8 mouse cellular contexts compared by ENCODE assay signal in the genomic region with DNA sequence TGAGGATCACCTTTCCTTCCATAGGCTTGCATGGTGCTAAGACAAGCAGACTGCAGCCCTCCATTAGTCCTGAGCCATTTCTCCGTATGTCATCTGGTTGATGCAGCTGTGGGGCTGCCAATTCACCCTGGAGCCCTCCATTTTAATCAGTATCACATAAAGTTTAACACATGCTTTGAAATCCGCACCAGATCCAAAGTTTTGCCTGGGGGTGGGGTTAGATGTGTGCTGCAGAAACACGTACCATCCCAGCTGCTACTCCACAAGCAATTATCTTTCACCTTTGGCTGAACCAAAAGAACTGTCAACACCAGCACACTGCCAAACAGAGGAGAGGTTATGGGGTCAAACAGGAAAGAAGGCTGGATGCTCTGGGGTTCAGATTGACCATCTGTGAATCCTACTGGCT.
A peak's percentile ranks its signal among the peaks of the same experiment; 100 is the strongest.
DNase-seq lines count a peak whose midpoint lies in the region; ATAC-seq and TF ChIP-seq lines count a peak whose summit lies in the region.

No protein-coding gene starts in this region.

- no peak for ATAC-seq in hindbrain, embryonic 11.5 days (ENCODE audit: low FRiP score)
- ATAC-seq in hindbrain, embryonic 16.5 days = no peak
- ATAC-seq in heart, embryonic 15.5 days (replicated peaks; ENCODE audit: insufficient number of reproducible peaks, insufficient read depth, low FRiP score, low read depth) = peak; percentile 64; the same call in 1 of the 2 replicates
- ATAC-seq in lung, postnatal 0 days = peak; percentile 77

- H3K4me2 ChIP-seq in hindbrain, embryonic 11.5 days (replicated peaks; ENCODE audit: low read depth, low read length) = no peak overlapping the region
- no peak overlapping the region for H3K4me2 ChIP-seq in hindbrain, embryonic 16.5 days (ENCODE audit: low read length)
- H3K4me2 ChIP-seq in heart, embryonic 15.5 days = peak overlapping the region; percentile 35; the same call in 1 of the 2 replicates
- H3K4me2 ChIP-seq in lung, postnatal 0 days (replicated peaks; ENCODE audit: low read depth, low read length) = no peak overlapping the region

- no peak overlapping the region for H3K9ac ChIP-seq in hindbrain, embryonic 11.5 days (ENCODE audit: low read depth, low read length)
- no peak overlapping the region for H3K9ac ChIP-seq in hindbrain, embryonic 16.5 days (ENCODE audit: low read depth, low read length)
- no peak overlapping the region for H3K9ac ChIP-seq in heart, embryonic 15.5 days
- no peak overlapping the region for H3K9ac ChIP-seq in lung, postnatal 0 days (replicated peaks; ENCODE audit: low read depth)

- H3K27me3 ChIP-seq in hindbrain, embryonic 11.5 days (ENCODE audit: control insufficient read depth, insufficient read depth, low read length) = no peaks in the 10 kb centered on the region
- H3K27me3 ChIP-seq in hindbrain, embryonic 16.5 days (replicated peaks; ENCODE audit: control insufficient read depth, insufficient read depth, low read length) = no peaks in the 10 kb centered on the region
- H3K27me3 ChIP-seq in heart, embryonic 15.5 days = no peaks in the 10 kb centered on the region
- H3K27me3 ChIP-seq in lung, postnatal 0 days (replicated peaks; ENCODE audit: insufficient read depth, low read length) = no peaks in the 10 kb centered on the region

- H3K9me3 ChIP-seq in hindbrain, embryonic 11.5 days (ENCODE audit: control insufficient read depth, low read length) = no peaks in the 10 kb centered on the region
- no peaks in the 10 kb centered on the region for H3K9me3 ChIP-seq in hindbrain, embryonic 16.5 days (ENCODE audit: control insufficient read depth, low read length)
- no peaks in the 10 kb centered on the region for H3K9me3 ChIP-seq in heart, embryonic 15.5 days (replicated peaks)
- no peaks in the 10 kb centered on the region for H3K9me3 ChIP-seq in lung, postnatal 0 days (ENCODE audit: low read length)

- H3K4me3 ChIP-seq in hindbrain, embryonic 11.5 days (ENCODE audit: low read depth, low read length) = no peak overlapping the region
- no peak overlapping the region for H3K4me3 ChIP-seq in hindbrain, embryonic 16.5 days (ENCODE audit: low read length)
- no peak overlapping the region for H3K4me3 ChIP-seq in heart, embryonic 15.5 days
- no peak overlapping the region for H3K4me3 ChIP-seq in lung, postnatal 0 days (ENCODE audit: low read depth, low read length)

- no peak overlapping the region for H3K27ac ChIP-seq in hindbrain, embryonic 11.5 days (ENCODE audit: low read depth, low read length)
- no peak overlapping the region for H3K27ac ChIP-seq in hindbrain, embryonic 16.5 days (ENCODE audit: low read depth, low read length)
- peak overlapping the region; percentile 65 for H3K27ac ChIP-seq in heart, embryonic 15.5 days
- no peak overlapping the region for H3K27ac ChIP-seq in lung, postnatal 0 days (ENCODE audit: low read length)

- no peak for TF ChIP-seq EP300 in lung, postnatal 0 days (IDR thresholded peaks at IDR 0.05)

- 0 out of 2 replicates have a peak, but pooled peaks cover 3% of the 10 kb centered on the region for H3K4me1 ChIP-seq in hindbrain, embryonic 11.5 days (replicated peaks; ENCODE audit: control insufficient read depth, insufficient read depth, low read length)
- no peaks in the 10 kb centered on the region for H3K4me1 ChIP-seq in hindbrain, embryonic 16.5 days (ENCODE audit: control insufficient read depth, insufficient read depth, low read depth, low read length)
- H3K4me1 ChIP-seq in heart, embryonic 15.5 days (replicated peaks) = peaks cover 10% of the 10 kb centered on the region
- H3K4me1 ChIP-seq in lung, postnatal 0 days (ENCODE audit: insufficient read depth, low read depth, low read length) = no peaks in the 10 kb centered on the region

- TF ChIP-seq CTCF in lung, postnatal 0 days (IDR thresholded peaks at IDR 0.05) = no peak

- WGBS in hindbrain, embryonic 11.5 days = 33% methylated on average over 3 of the region's 3 CpGs
- 32% methylated on average over 3 of the region's 3 CpGs for WGBS in hindbrain, embryonic 16.5 days
- 15% methylated on average over 3 of the region's 3 CpGs for WGBS in heart, embryonic 15.5 days
- 42% methylated on average over 3 of the region's 3 CpGs for WGBS in lung, postnatal 0 days

- peak; percentile 30 for DNase-seq in hindbrain, embryonic 11.5 days (ENCODE audit: low spot score)
- peak; percentile 68 for DNase-seq in embryo, embryonic 11 days
- DNase-seq in lung, postnatal 0 days (ENCODE audit: low spot score) = peak; percentile 51
- DNase-seq in left cerebral cortex, adult 8-10 months (ENCODE audit: low spot score in 2 of 2) = no peak
- no peak for DNase-seq in ovary, adult 18-20 months (ENCODE audit: low spot score)
- DNase-seq in thymus, postnatal 25 days = no peak

- H3K36me3 ChIP-seq in hindbrain, embryonic 11.5 days (ENCODE audit: control insufficient read depth, insufficient read depth, low read length) = no peaks in the 10 kb centered on the region
- no peaks in the 10 kb centered on the region for H3K36me3 ChIP-seq in hindbrain, embryonic 16.5 days (ENCODE audit: control insufficient read depth, insufficient read depth, low read length)
- H3K36me3 ChIP-seq in heart, embryonic 15.5 days = no peaks in the 10 kb centered on the region
- H3K36me3 ChIP-seq in lung, postnatal 0 days (ENCODE audit: insufficient read depth, low read length) = no peaks in the 10 kb centered on the region

Comparison
In these comparisons a context has a peak if more than half of its experiments do, and no peak if none do; other contexts are left out.
1. ATAC-seq: peak in heart, embryonic 15.5 days (single experiment) and lung, postnatal 0 days (single experiment); none in hindbrain, embryonic 11.5 days (single experiment) and hindbrain, embryonic 16.5 days (single experiment).
2. DNase-seq: peak in hindbrain, embryonic 11.5 days (single experiment), embryo, embryonic 11 days (single experiment) and lung, postnatal 0 days (single experiment); none in left cerebral cortex, adult 8-10 months (0 of 2), ovary, adult 18-20 months (single experiment) and thymus, postnatal 25 days (single experiment).